Comparison of ENCODE assay signal across 36 mouse cellular contexts in genomic region chr11:100804409-100804808, GRCm38 (mm10). TPM values are rescaled to one million over a fixed set of nuclear protein-coding genes. Genes with fewer than 3 reads are reported as not detected.
DNase-seq lines count a peak whose midpoint lies in the region; ATAC-seq and TF ChIP-seq lines count a peak whose summit lies in the region.
"Had no signal": no experiment of that assay in that cellular context is flagged by ENCODE, and none has a peak within 500 bp of the region (broad histone marks: within the 10 kb centered on the region; RNA-seq: fewer than 3 reads in every experiment).

No protein-coding gene starts in this region.

- DNase-seq in CD4-positive helper T cell, adult 2 months (ENCODE audit: low read depth, low spot score): peak; percentile 76
- DNase-seq in T-cell, adult 2 months (ENCODE audit: low spot score): peak; percentile 85
- DNase-seq in induced T-regulatory cell, adult 2 months (ENCODE audit: low read depth): peak; percentile 81
- DNase-seq in naive thymus-derived CD4-positive, alpha-beta T cell, adult 2 months (ENCODE audit: low read depth): peak; percentile 79
- no peak for DNase-seq in c-Kit-positive CD71-positive TER-119-positive erythroid progenitor cells, embryonic 14.5 days (ENCODE audit: low spot score)
- no peak for DNase-seq in thymus, adult 18-20 months
- no peak for DNase-seq in lung, postnatal 0 days (ENCODE audit: low spot score)
- no peak for DNase-seq in cerebellum, adult 9-10 months
- DNase-seq: cerebellum, adult 9-11 months; forebrain, postnatal 0 days; gastrocnemius, postnatal 10 days; heart, adult 11 months; heart, postnatal 36 days; kidney, adult 18-20 months; kidney, postnatal 25 days; right cerebral cortex, postnatal 25 days; spleen, adult 18-20 months; thymus, postnatal 4 days had no signal

- WGBS in lung, postnatal 0 days: 91% methylated on average over 10 of the region's 10 CpGs

- ATAC-seq in lung, postnatal 0 days: no peak
- ATAC-seq: forebrain, postnatal 0 days; midbrain, embryonic 16.5 days; Patski had no signal

- no peaks in the 10 kb centered on the region for H3K4me1 ChIP-seq in lung, postnatal 0 days (ENCODE audit: insufficient read depth, low read depth, low read length)
- H3K4me1 ChIP-seq: hindbrain, embryonic 13.5 days; lung, embryonic 15.5 days; neural tube, embryonic 15.5 days had no signal

- H3K4me3 ChIP-seq in lung, postnatal 0 days (ENCODE audit: low read depth, low read length): no peak overlapping the region
- H3K4me3 ChIP-seq: erythroblast, embryonic 14.5 days; heart, embryonic 10.5 days; heart, embryonic 15.5 days; hindbrain, embryonic 13.5 days; kidney, embryonic 15.5 days; limb, embryonic 13.5 days; lung, embryonic 15.5 days; midbrain, embryonic 10.5 days; neural tube, embryonic 15.5 days had no signal

- TF ChIP-seq CTCF in lung, postnatal 0 days (IDR thresholded peaks at IDR 0.05): no peak

- H3K9me3 ChIP-seq in lung, postnatal 0 days (ENCODE audit: low read length): no peaks in the 10 kb centered on the region
- H3K9me3 ChIP-seq: heart, embryonic 15.5 days; hindbrain, embryonic 13.5 days; kidney, embryonic 15.5 days; limb, embryonic 13.5 days; lung, embryonic 15.5 days; midbrain, embryonic 10.5 days; neural tube, embryonic 15.5 days had no signal

- no peak overlapping the region for H3K27ac ChIP-seq in lung, postnatal 0 days (ENCODE audit: low read length)
- H3K27ac ChIP-seq: heart, embryonic 10.5 days; hindbrain, embryonic 13.5 days; kidney, embryonic 15.5 days; limb, embryonic 13.5 days; lung, embryonic 15.5 days; midbrain, embryonic 10.5 days; neural tube, embryonic 15.5 days had no signal

- no peak overlapping the region for H3K4me2 ChIP-seq in lung, postnatal 0 days (replicated peaks; ENCODE audit: low read depth, low read length)
- H3K4me2 ChIP-seq: heart, embryonic 15.5 days; hindbrain, embryonic 13.5 days; kidney, embryonic 15.5 days; limb, embryonic 13.5 days; liver, embryonic 11.5 days; lung, embryonic 15.5 days; neural tube, embryonic 15.5 days had no signal

- H3K36me3 ChIP-seq in lung, postnatal 0 days (ENCODE audit: insufficient read depth, low read length): peaks cover 7% of the 10 kb centered on the region; the same call in 1 of the 2 replicates

- TF ChIP-seq EP300 in lung, postnatal 0 days (IDR thresholded peaks at IDR 0.05): no peak

- no peaks in the 10 kb centered on the region for H3K27me3 ChIP-seq in lung, postnatal 0 days (replicated peaks; ENCODE audit: insufficient read depth, low read length)
- H3K27me3 ChIP-seq: heart, embryonic 15.5 days; hindbrain, embryonic 13.5 days; kidney, embryonic 15.5 days; limb, embryonic 13.5 days; lung, embryonic 15.5 days; neural tube, embryonic 15.5 days; Patski had no signal

- no peak overlapping the region for H3K9ac ChIP-seq in lung, postnatal 0 days (replicated peaks; ENCODE audit: low read depth)
- H3K9ac ChIP-seq: forebrain, postnatal 0 days; heart, embryonic 15.5 days; hindbrain, embryonic 13.5 days; kidney, embryonic 15.5 days; limb, embryonic 13.5 days; lung, embryonic 15.5 days; neural tube, embryonic 15.5 days had no signal

RNA-seq across cellular contexts. Expression of gene Ghdc, which starts 33.7 kb away (rescaled TPM):
- 4.9 and 6.4 TPM in 2 replicates for polyA plus RNA-seq in lung, postnatal 0 days (2015; fragmentation: Nextera tagmentation; extraction: Ambion mirVana)

RNA-seq across cellular contexts. Expression of gene Hcrt, which starts 41.7 kb away (rescaled TPM):
- polyA plus RNA-seq in lung, postnatal 0 days (2015; fragmentation: Nextera tagmentation; extraction: Ambion mirVana): not detected in 2 replicates
- polyA plus RNA-seq: embryonic facial prominence, embryonic 14.5 days; erythroblast, embryonic 14.5 days; forebrain, embryonic 11.5 days; heart, embryonic 10.5 days; heart, embryonic 15.5 days; intestine, embryonic 14.5 days; kidney, embryonic 15.5 days; limb, embryonic 13.5 days; liver, embryonic 11.5 days; liver, embryonic 16.5 days; lung, embryonic 15.5 days; macrophage; Patski had no signal

RNA-seq across cellular contexts. Expression of gene Kcnh4, which starts 44.7 kb away (rescaled TPM):
- polyA plus RNA-seq in lung, postnatal 0 days (2015; fragmentation: Nextera tagmentation; extraction: Ambion mirVana): 0.04 TPM in 1 of 2 replicates, not detected in the other
- polyA plus RNA-seq: erythroblast, embryonic 14.5 days; heart, embryonic 10.5 days; heart, embryonic 15.5 days; limb, embryonic 13.5 days; liver, embryonic 11.5 days; liver, embryonic 16.5 days; lung, embryonic 15.5 days; macrophage; thymus, postnatal 0 days had no signal

RNA-seq across cellular contexts. Expression of gene Stat5b, which starts 46.1 kb away (rescaled TPM):
- polyA plus RNA-seq in lung, postnatal 0 days (2015; fragmentation: Nextera tagmentation; extraction: Ambion mirVana): 17.9 and 21.4 TPM in 2 replicates

RNA-seq across cellular contexts. Expression of gene Stat5a, which starts 54.7 kb away (rescaled TPM):
- 6.2 and 7.1 TPM in 2 replicates for polyA plus RNA-seq in lung, postnatal 0 days (2015; fragmentation: Nextera tagmentation; extraction: Ambion mirVana)

Comparison
In these comparisons a context has a peak if more than half of its experiments do, and no peak if none do; other contexts are left out.
1. DNase-seq: peak in CD4-positive helper T cell, adult 2 months (single experiment), T-cell, adult 2 months (single experiment), induced T-regulatory cell, adult 2 months (single experiment) and naive thymus-derived CD4-positive, alpha-beta T cell, adult 2 months (single experiment); none in c-Kit-positive CD71-positive TER-119-positive erythroid progenitor cells, embryonic 14.5 days (single experiment), thymus, adult 18-20 months (0 of 2), lung, postnatal 0 days (single experiment) and cerebellum, adult 9-10 months (single experiment).